Mouse (Mus musculus) lung, postnatal 10 days (tissue): ENCODE results near the gene Cyfip1.

Experiments used
- DNase-seq: peaks from one replicate; pipeline ENCODE4 v3.0.0; 2021

Cyfip1 gene

DNA sequence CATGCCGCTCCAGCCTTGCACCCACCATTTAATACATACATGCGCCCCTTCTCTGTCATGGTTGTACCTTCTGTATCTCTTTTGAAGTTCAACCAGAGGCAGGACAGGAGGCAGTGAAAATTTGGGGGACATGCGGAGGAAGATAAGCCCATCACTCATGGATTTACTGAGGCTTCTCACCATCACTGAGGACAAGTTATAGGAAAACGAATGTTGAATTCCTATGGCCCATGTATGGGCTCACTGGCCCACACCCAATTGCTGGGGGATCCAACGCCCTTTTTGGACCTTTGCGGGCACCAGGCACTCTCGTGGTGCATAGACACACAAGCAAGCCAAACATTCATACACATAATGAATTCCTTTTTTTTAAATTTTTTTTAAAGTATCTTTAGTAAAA lies at the start of gene Cyfip1:
Gene Cyfip1, plus strand, starts transcription at position 301 of the 400 bp plus-strand sequence.
- DNase-seq = no peak

DNA sequence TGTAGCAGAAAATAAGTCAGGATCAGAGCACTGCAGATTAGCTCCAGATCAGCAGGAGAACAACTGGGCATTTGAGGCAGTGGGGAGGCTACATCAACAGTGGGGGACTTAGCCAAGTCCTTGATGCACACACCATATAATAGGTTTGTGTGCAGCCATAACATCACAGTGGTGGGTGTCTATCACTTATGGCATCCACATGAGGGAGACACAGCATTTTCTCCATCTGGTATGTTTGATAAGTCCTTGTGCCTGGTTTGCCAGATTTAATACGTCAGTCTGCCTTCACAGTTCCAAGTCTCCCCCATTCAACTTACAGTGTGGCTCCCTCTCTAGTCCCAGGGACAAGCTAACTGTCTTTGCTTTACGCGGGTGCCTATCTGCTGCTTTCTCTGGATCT lies 49.3 kb upstream of the Cyfip1 start:
- no peak for DNase-seq

DNA sequence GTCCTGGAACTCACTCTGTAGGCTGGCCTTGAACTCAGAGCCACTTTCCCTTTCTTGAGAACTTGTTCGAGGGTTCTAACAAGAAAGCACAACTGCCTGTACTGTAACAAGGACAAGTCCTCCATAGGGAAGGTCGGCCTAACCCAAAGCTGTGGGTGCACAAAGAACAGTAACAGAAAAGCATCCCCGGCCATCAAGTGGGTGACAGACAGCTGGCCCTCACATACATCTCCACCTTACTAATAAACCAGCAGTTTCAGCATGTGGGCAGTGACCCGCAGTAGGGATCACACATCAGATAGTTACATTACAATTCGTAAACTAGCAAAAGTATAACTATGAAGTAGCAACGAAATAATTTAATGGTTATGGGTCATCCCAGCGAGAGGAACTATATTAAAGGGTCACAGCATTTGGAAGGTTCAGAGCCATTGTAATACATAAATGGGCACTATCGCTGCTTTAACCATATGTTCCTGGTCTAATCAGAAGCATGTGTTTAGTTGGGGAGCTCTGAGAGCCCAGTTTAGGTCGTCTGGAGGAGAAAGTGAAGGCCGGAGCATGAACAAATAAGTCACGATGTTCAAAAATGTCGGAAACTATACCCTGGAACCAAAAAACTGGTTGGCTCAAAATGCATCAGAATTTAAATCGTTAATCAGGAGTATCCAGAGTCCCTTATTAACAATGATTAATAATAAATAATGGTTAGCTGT lies 48.2 kb upstream of the Cyfip1 start:
- DNase-seq = no peak

DNA sequence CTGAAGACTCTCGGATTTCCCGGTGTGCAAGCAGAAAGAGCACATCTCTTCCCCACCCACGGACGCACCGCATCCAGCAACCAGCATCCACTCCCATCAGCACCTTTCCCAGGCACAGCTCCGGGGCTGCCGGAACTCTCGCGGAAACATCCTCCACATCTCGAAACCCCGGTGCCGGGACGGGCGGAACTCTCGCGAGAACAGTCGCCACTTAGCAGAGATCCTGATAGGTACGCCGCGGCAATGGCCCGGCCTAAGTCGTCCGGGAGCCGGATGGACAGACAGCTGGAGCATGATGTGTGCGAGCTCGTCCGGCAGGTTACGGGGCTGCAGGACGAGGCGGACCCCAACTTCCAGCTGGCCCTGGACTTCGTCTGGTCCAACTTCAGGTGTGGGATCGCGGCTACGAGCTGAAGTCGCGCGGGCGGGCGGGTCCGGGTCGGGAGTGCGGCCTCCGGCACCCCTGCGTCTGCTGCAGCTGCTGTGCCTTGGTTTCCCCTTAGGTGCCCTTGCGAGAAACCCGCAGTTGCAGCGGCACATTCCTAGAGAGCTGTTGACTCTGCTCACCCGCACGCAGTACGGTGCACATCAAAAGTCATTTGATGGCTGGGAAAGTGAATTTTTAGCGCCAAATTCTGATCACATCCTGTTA lies 47.5 kb upstream of the Cyfip1 start, which contains the start of gene Tubgcp5:
Gene Tubgcp5, plus strand, starts transcription at position 203 of the 652 bp plus-strand sequence.
- DNase-seq = peak; percentile 98

DNA sequence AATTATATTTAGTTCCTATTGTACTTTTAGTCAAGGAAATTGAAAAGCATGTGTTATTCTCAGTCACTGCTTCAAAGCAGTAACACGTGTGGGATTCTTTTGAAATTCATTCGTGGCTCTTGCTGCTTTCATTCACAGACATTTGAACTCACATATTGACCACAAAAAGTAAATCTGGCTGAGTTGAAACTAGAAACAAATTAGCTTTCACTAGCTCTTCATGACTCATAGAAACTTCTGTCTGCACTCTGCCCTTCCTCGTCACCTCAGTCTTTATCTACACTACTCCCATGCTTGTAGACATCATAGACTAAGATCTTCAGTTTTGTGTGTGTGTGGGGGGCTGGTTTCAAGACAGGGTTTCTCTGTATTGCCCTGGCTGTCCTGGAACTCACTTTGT lies 41.6 kb upstream of the Cyfip1 start:
- DNase-seq = no peak

DNA sequence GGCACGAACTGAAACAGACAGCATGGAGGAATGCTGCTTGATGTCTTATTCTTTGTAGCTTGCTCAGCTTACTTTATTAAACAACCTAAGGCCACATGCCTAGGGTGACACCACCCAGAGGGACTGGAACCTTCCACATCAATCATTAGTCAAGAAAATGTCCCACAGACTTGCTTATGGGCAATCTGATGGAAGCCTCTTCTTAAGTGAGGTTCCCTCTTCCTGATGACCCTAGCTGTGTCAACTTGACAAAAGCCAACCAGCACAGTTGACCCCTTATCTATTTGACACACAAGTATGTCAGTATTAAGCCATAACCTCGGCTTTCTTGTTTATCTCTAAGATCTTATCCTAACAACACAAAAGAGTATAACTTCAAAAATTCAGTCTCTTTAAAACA lies 31.6 kb upstream of the Cyfip1 start:
- DNase-seq = no peak

DNA sequence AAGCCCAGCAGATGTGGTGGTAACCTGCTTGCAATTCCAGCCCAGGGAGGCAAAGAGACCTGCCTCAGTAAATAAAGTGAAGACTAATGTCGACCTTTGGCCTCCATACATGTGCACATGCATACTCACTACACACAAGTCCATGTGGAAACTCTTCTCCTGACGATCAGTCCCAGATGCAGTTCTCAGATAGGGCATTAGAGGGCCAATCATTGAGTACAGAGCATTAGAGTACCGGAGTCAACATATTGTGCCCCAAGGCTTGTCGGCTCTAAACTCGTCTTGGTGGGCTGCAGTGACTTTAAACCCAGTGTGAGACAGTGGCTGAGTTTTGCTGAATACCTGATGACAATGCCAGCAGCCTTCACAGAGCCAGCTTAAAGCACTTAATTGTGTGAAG lies 17.1 kb upstream of the Cyfip1 start:
- DNase-seq = no peak

DNA sequence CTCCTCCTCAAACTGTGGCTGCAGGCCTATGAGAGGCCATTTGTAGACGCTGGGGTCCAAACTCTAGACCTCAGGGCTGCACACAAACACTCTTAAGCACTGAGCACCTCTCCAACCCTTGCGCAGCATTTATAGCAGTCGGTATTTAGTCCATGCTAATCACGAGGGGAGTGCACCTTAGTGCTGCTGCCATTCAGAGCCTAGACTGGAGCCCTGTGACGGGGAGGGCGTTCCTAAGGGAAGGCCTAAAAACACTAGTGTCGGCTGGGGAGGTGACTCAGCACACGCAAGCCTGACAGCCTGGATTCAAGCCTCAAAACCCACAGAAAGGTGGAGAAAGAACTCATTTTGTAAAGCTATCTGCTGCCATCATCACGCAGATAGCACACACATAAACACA lies 14.0 kb upstream of the Cyfip1 start:
- no peak for DNase-seq

DNA sequence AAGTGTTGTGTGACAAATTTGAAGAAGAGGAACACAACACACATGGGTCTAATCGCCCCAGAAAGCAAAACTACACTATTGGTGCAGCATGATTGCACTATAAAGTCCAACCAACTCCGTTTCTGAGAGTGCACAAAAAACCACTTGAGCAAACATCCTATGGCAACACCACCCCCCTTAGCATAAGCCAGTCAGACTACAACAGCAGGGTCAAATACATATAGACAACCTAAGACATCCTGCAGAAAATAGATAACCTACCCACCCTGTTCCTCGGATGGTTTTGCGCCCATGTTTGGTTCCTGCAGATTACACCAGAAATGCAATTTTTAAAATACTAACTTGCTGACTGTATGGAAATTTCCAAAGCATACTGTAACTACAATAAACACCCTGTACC lies 4.7 kb upstream of the Cyfip1 start:
- no peak for DNase-seq

DNA sequence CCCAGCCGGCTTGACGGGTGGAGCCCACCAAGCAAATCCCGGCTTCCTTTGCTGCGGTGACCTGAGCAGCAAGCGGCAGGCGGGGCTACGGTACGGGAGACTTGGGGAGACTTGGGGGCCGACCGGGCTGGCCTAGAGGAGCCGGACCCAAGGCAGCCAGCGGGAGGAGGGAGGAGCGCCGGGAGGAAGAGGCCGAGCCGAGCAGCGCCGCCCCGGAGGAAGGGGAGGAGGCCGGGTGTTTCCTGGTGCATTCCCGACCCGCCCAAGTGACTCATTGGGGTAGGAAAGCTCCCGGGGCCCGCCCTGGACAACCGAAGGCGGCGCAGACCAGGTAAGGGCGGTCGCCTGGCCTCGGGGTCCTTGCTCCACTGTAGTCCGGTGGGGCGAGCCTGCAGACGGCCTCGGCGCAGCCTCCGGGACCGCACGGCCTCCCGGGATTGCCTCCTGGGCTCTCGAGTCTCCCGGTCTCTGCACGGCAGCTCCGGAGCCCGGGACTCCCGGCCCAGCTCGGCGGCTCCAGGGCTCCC lies 495 bp downstream of the Cyfip1 start:
- peak; percentile 96 for DNase-seq

DNA sequence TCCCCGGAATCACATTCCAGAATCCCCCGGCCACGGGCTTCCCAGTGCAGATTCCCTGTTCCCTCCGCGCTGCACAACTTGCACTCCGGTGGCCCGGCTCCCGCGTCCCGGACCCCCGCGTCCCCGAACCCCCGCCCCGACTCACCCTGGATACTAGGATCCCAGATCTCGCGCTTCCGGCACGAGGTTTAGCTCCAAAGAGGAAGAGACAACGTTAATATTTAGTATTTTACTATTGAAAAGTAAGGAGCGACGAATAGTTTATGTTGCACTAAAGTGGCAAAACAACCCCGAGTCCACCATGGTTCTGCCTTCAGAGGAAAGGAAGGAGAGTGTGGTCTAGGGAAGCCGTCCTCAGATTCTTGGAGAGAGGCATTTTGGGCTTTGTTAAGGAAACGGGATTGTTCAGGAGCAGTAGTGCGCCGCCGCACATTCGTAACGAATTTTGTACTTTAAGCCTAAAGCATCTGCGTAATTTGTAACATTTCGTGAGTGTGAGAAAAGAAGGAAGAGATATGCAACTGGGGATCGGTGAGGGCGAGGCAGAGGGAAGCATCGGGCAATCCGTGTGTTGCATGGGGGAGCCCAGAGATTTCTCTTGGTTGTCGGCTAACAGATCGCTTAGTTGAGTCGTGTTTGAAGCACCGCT lies 1.1 kb downstream of the Cyfip1 start:
- no peak for DNase-seq

DNA sequence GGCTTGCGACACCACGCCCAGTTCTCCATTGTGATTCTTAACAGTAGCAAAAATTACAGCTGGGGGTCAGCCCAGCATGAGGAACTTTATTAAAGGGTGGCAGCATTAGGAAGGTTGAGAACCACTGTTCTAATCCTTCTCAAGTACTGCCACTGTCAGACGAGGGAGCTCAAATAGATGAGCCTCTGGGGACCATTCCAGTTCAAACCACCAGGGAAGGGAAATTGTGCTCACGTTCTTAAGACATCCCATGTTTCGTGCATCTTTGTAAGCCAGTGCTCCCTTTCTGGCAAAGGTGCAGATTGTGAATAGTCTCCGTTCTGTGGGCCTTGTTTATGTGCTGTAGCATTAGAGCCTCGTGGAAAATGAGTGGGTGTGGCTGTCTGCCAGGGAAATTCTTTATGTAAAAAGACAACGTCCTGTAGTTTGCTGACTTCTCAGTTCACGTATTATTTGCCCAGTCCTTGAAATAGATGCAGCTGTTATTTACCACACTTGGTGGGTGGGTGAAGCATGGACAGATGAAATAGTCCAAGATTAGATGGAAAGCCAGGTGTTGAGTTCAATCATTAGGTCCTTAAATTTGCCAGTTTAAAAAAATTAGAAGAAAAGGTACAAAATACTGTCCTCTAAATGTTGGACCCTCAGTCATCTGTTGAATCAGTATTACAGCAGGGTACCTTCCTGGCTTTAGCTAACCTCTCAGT lies 5.2 kb downstream of the Cyfip1 start:
- DNase-seq = no peak

DNA sequence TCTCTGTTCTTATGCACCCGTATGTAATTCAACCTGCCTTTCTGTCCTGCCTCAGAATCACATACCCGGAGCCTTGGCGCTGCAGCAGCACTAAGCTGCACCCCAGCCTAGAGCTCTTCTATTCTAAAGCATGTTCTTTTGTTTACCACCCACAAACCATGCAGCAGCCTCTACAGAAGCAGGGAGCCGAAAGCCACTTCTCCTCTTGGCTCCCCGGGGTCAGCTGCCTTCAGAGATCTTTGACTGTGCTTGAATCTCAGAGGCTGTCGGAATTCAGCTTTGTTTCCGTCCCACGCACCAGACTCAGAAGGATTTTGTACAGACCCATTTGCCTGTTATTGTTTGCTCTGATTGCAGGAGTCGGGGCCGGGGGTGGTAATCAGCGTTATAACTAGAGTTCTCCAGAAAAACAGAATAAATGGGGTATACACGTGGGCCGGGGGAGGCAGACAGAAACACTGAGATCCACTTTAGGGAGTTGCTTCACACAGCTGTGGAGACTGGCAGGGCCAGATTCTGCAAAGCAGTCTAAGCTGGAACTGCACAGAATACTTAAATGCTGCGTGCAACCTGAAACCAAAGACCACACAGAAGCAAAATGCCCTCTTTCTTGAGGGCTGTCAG lies 8.5 kb downstream of the Cyfip1 start:
- DNase-seq = no peak

DNA sequence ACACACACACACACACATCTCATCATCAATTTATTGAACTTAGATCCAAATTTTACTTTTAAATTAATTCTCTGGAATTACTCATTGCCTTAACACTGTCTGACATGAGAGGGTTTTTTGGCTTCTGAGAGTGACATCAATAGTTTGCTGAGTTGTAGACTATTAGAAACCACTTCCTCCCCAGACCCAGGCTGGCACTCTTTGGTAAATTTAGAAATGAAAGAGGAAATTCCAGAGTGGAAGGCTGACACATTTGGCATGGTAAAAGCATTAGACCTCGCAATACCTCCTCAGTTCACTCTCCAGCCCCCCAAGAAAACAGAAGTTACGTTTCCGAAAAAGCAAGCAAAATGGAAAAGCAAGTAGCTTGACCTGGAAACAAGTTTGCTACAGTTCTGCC lies 11.2 kb downstream of the Cyfip1 start:
- no peak for DNase-seq

DNA sequence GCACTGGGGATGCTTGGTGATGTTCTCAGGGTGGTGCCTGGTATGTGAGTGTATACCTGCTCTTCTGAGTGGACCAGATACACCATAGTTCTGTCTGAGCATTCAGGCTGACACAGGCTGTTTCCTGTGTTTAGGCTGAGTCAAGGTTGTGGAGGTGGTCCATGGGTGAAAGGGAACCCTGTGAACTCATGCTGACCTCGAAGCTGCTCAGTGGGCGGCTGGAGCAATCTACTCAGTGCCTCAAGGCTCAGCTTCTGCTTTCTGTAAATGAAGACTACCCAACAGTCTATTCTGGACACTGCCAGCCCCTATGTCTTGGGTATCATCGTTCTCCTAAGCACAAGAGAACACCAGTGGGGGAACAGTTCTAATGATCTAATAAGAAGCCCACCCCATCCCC lies 14.1 kb downstream of the Cyfip1 start:
- DNase-seq = no peak

DNA sequence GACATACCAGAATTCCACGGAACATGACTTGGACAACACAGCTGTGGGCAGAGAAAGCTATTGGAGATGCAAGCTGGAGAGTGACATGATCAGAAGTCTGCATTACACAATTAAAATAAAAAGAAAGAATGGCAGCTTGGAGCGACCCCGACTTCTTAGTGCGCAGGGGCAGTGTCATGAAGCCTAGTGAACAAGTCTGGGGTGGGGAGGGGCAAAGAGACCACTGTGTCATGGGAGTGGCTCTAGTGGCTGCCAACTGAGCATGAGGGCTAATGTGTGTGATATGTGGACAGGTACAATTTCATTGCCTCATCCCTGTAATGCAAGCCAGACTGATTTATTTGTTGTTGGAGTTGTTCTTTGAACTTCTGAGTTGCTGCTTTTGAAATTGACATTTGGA lies 15.2 kb downstream of the Cyfip1 start:
- DNase-seq = no peak

DNA sequence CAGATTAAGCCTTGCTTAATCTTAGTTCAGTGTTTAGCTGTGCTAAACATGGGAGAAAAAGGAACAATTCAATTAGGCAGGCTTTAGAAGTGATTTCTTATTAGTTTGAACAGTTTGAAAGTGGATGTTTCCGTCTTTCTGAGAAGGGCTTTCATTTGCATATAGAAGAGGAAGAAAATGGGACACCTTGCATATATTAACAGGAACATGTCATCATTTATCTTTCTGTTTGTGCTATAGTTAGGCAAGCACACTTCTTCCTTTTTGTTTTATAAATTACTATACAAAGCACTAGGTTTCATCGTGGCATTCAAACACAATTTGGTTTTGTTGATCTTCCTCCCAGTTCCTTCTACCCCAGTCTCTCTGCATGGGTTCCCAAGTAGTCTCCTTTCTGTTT lies 16.2 kb downstream of the Cyfip1 start:
- no peak for DNase-seq

DNA sequence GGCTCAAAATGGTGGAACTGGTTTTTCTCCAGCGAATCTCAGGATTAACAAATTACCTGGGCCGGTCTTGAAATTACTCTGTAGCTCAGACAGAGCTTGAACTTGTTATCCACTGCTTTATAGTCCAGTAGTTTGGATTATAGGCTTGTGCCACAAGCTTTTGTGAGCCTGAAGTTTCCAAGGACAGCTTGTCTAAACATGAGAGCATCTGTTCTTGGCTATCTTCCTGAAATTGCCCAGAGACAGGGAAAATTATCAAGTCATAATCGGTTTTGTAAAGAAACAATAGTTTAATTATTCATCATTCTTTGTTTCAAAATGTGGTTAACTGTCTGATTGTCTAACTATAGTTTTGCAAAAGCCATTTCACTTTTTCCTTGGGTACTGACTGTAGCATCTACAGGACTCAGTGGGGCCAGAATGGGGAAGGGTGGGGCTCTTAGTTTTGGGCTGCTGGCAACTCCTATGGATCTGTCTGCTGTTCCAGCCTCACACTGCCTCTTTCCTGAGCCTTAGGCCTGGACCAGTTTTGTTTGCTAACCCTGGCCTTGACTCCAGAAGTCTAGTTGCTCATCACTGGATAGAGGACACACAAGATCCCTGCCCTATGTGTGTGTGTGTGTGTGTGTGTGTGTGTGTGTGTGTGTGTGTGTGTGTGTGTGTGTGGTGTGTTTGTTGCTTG lies 17.4 kb downstream of the Cyfip1 start:
- no peak for DNase-seq

DNA sequence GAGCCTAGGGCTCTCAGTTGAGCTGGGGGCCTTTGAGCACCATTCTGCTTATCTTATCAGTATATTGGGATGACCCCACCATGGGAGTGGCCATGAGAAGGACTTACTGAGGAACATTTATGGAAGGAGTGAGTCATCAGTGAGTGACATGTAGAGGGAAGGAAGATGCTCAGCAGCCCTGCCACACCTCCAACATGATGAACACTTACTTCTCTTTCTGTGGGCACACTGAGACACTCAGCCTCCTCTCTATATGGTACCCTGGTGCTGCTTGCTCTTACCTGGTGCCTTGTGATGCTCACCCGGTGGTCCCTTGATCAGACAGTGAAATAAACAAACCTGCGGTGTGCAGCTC lies 17.9 kb downstream of the Cyfip1 start:
- DNase-seq = no peak

DNA sequence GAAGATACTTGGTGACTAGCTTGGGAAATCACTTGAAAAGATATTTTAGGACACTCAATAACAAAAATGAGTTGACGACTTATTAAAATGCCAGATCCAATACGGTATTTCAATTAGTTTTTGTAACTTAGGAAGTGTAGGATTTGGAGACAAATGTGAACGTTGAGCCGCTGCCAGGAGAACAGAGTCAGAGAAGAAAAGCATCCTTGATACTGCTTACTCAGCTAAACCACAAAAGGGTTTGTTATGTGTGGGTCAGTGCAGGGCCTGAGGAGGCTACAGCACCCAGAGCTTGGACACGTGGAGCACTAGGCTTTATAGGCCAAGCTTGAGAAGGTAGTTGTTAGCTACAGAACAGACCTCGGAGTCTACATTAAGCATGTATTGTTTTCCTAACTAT lies 18.4 kb downstream of the Cyfip1 start:
- no peak for DNase-seq

DNA sequence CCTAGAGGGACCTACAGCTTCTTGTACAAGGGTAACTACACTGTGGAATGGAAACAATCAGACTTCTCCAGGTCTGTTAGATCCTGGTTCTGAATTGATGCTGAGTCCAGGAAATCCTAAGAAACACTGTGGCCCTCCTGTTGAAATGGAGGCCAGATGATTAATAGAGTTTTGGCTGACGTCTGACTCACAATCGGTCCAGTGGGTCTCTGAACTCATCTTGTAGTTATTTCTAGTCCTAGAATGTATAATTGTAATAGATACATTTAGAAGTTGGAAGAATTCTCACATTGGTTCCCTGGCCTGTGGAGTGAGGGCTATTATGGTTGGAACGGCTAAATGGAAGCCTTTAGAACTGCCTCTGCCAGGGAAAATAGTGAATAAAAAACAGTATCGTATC lies 19.6 kb downstream of the Cyfip1 start:
- DNase-seq = no peak

DNA sequence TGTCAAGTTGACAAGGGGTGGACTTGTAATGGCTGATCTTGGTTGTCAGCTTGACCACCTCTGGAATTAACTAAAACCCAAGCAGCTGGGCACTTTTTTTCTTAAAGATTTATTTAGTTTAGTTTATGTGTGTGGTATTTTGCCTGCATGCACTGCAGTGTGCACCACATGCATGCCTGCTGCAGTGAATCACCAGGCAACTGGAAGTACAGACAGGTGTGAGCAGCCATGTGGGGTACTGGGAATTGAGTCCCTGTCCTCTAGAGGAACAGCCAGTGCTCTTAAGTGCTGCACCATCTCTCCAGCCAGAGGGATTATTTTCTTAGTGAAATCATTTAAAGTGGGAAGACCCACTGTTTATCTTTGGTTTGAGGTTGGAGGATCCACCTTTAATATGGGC lies 23.5 kb downstream of the Cyfip1 start:
- no peak for DNase-seq
